Mouse (Mus musculus) ES-E14 (cell line): Measurements from ENCODE around the gene Akap1. TPM values are rescaled to one million over a fixed set of nuclear protein-coding genes. Genes with fewer than 3 reads are reported as not detected.

Source experiments
- DNase-seq: peaks from one replicate; pipeline ENCODE4 v3.0.0-alpha.2; 2013; ENCODE audit warnings: low read depth, low spot score
- H3K27ac ChIP-seq: 2 replicates; pipeline ENCODE4 v1.5.1; 2012; ENCODE audit warnings: low read depth, mild to moderate bottlenecking, low read length, moderate library complexity, mixed read lengths; ENCODE audit not compliant: poor library complexity, insufficient read depth, severe bottlenecking
- H3K36me3 ChIP-seq: 2 replicates; pipeline ENCODE4 v1.6.1; 2012; ENCODE audit warnings: mild to moderate bottlenecking, low read length, moderate library complexity, mixed read lengths; ENCODE audit not compliant: control insufficient read depth, poor library complexity, insufficient read depth, severe bottlenecking
- H3K4me1 ChIP-seq, 2 experiments: fragments of 150-350 bp in 1 of 2; sonication (generic) in 1 of 2; 2 replicates each; pipeline ENCODE4 v1.6.1; 2012; ENCODE audit warnings: low read length in 2 of 2, mild to moderate bottlenecking in 1 of 2, mixed read lengths in 1 of 2; ENCODE audit not compliant: control insufficient read depth in 2 of 2, insufficient read depth in 2 of 2, poor library complexity in 1 of 2
- H3K4me3 ChIP-seq, 2 experiments: fragments of 150-350 bp in 1 of 2; sonication (generic) in 1 of 2; 2 replicates each; pipeline ENCODE4 v1.5.1; 2012; ENCODE audit warnings: low read length in 2 of 2, low read depth in 1 of 2, mild to moderate bottlenecking in 1 of 2, mixed read lengths in 1 of 2; ENCODE audit not compliant: insufficient read depth in 1 of 2, poor library complexity in 1 of 2, severe bottlenecking in 1 of 2
- H3K9ac ChIP-seq: 2 replicates; pipeline ENCODE4 v1.6.1; 2012; ENCODE audit warnings: low read depth, mild to moderate bottlenecking, low read length, mixed read lengths; ENCODE audit not compliant: poor library complexity, insufficient read depth, severe bottlenecking
- H3K9me3 ChIP-seq: fragments of 150-350 bp; sonication (generic); 2 replicates; pipeline ENCODE4 v1.6.1; 2012; ENCODE audit warnings: low read depth, mild to moderate bottlenecking, low read length; ENCODE audit not compliant: control insufficient read depth, insufficient read depth
- CHD2 ChIP-seq: IDR thresholded peaks from 2 replicates; pipeline ENCODE4 v1.6.1; 2014; ENCODE audit warnings: mild to moderate bottlenecking, low read depth, low read length, inconsistent platforms
- HCFC1 ChIP-seq: IDR thresholded peaks from 2 replicates; pipeline ENCODE4 v1.6.1; 2012; ENCODE audit warnings: low read length, inconsistent platforms, borderline replicate concordance; ENCODE audit not compliant: insufficient read depth
- MAFK ChIP-seq: IDR thresholded peaks from 2 replicates; pipeline ENCODE4 v1.6.1; 2014; ENCODE audit warnings: mild to moderate bottlenecking, low read depth, low read length, inconsistent platforms; ENCODE audit not compliant: insufficient read depth
- ZC3H11A ChIP-seq: IDR thresholded peaks from 2 replicates; pipeline ENCODE4 v1.6.1; 2012; ENCODE audit warnings: low read depth, mild to moderate bottlenecking, inconsistent platforms, low read length, borderline replicate concordance
- ZNF384 ChIP-seq: IDR thresholded peaks from 2 replicates; pipeline ENCODE4 v1.6.1; 2012; ENCODE audit warnings: low read depth, low read length, inconsistent platforms
- in situ Hi-C, 2 experiments: fragments of 600-800 bp; cut with MboI; formaldehyde crosslinking; loops; one replicate each; pipeline ENCODE4 v1.15.1; 2025; ENCODE audit warnings: low sequenced_read_pairs in 2 of 2, inconsistent platforms in 1 of 2; ENCODE audit not compliant: unreplicated experiment in 2 of 2
- total RNA-seq: library from RNA; depleted of rRNA; stranded (reverse); fragments of 300-350 nt; gene quantifications from 2 replicates; pipeline ENCODE4 v1.2.3, GENCODE M21; 2012

Gene Akap1
- total RNA-seq, 1 experiment: 184 TPM

GRCm38 (mm10) chr11:88878011-88878410 lies 13.6 kb upstream of the Akap1 start:
- Histone ChIP-seq H3K27ac (no peak overlapping the region), H3K36me3 (no peaks in the 10 kb centered on the region), H3K9ac (no peak overlapping the region), H3K9me3 (no peaks in the 10 kb centered on the region), H3K4me3 (no peak overlapping the region), H3K4me1 (peaks cover 0 to 12% of the 10 kb centered on the region in 2 experiments; a peak in 1 of 4 replicates)
- DNase-seq: peak; percentile 28
- TF ChIP-seq CHD2 (no peak), MAFK (no peak), ZNF384 (no peak), HCFC1 (no peak), ZC3H11A (no peak)
- in situ Hi-C loops: no loop called here

DNA sequence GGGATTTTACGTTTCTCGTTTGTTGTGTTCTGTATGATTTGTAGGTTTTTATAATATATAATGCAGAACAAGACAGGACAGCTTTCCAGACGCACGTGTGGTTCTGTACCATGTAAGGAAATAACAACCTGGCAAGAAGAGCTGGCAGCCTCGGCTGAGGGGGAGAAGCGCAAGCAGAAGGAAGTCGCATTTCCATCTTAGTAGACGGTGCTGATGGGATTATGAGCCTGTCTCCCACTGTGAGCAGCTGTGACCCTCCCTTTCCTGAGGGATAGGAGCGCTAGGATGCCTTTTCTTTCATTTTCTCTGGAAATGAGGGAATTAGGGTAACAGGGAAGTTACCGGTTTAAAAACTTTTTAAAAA lies 9.3 kb upstream of the Akap1 start:
- Histone ChIP-seq H3K9ac (no peak overlapping the region), H3K27ac (no peak overlapping the region), H3K9me3 (no peaks in the 10 kb centered on the region), H3K4me3 (peak overlapping the region in 1 of 2 experiments; percentile 42; a peak in 3 of 4 replicates), H3K4me1 (peaks cover 0 to 12% of the 10 kb centered on the region in 2 experiments; a peak in 2 of 4 replicates), H3K36me3 (no peaks in the 10 kb centered on the region)
- no peak for DNase-seq
- in situ Hi-C loops: no loop called here
- TF ChIP-seq ZC3H11A: no peak
- TF ChIP-seq CHD2: no peak
- no peak for TF ChIP-seq ZNF384
- TF ChIP-seq HCFC1: no peak
- TF ChIP-seq MAFK: no peak

DNA sequence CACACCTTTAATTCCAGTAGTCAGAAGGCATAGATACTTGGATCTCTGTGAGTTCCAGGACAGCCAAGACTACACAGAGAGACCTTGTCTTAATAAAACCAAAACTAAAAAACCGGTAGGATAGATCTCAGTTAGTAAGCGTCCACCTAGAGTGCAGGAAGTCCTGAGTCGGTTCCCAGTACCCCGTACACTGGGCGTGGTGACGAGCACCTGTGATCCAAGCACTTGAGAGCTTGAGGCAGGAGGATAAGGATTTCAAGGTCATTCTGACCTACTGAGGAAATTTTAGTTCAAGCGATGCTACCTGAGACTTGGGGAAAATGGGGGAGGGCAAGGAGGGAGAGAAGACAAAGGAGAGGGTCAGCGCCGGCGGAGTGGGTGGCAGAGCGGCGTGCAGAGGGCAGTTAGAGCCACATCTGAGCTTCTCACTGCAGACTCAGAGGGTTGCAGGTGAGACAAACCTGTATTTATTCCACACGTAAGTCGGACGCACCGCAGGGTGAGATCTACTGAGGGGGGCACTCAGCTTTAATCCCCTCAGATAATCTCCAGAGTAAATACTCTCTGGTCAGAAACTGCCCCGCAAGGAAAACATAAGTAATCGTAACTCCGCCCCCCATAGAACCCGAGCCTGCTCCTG lies 8.8 kb upstream of the Akap1 start:
- no peaks in the 10 kb centered on the region for H3K9me3 ChIP-seq
- no peak for DNase-seq
- no peak overlapping the region for H3K9ac ChIP-seq
- in situ Hi-C loops: no loop called here
- H3K27ac ChIP-seq: no peak overlapping the region
- H3K4me1 ChIP-seq: peaks cover 0 to 11% of the 10 kb centered on the region in 2 experiments; a peak in 2 of 4 replicates
- H3K36me3 ChIP-seq: no peaks in the 10 kb centered on the region
- H3K4me3 ChIP-seq: peak overlapping the region; percentile 42
- TF ChIP-seq ZNF384: no peak
- TF ChIP-seq HCFC1: no peak
- no peak for TF ChIP-seq MAFK
- TF ChIP-seq CHD2: no peak
- no peak for TF ChIP-seq ZC3H11A

DNA sequence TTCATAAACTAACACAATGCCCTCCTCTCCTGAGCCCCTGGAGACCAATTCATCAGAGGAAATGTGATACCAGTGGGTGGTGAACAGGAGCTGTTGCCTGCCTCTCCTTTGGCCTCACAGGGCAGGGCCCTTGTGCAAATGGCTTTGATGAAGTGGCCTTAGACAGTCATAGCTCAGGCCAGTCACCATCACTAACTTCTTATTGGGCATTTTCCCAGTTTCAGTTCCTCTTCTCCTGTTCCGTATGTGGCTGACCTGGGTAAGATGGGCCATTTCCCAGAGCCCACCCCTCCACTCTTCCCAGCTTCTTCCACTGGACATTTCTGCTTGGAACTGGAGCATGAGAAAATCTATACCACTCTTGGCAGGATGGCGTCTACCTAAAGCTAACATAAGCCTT lies 5.1 kb upstream of the Akap1 start:
- TF ChIP-seq HCFC1 (no peak), CHD2 (no peak), ZC3H11A (no peak), ZNF384 (no peak), MAFK (no peak)
- no peak overlapping the region for H3K4me3 ChIP-seq
- H3K27ac ChIP-seq: no peak overlapping the region
- H3K36me3 ChIP-seq: no peaks in the 10 kb centered on the region
- in situ Hi-C loops: no loop called here
- no peaks in the 10 kb centered on the region for H3K9me3 ChIP-seq
- peaks cover 2 to 3% of the 10 kb centered on the region in 2 experiments; a peak in 3 of 4 replicates for H3K4me1 ChIP-seq
- no peak for DNase-seq
- H3K9ac ChIP-seq: no peak overlapping the region
